Mouse (Mus musculus) brain, embryonic 14.5 days (tissue): ENCODE results near the gene Stag1.

ENCODE experiments used
- CTCF ChIP-seq: fragments of 200-500 bp; IDR thresholded peaks from 2 replicates; pipeline ENCODE4 v1.5.1; 2012; ENCODE audit warnings: inconsistent platforms, mild to moderate bottlenecking, moderate library complexity, borderline replicate concordance; ENCODE audit not compliant: insufficient read depth, insufficient read length; ENCODE audit errors: extremely low read depth
- POLR2A ChIP-seq: fragments of 200-500 bp; IDR thresholded peaks from 2 replicates; pipeline ENCODE4 v1.6.1; 2012; ENCODE audit warnings: mild to moderate bottlenecking, inconsistent platforms, borderline replicate concordance; ENCODE audit not compliant: poor library complexity, insufficient read depth, insufficient read length, severe bottlenecking; ENCODE audit errors: extremely low read depth

DNA sequence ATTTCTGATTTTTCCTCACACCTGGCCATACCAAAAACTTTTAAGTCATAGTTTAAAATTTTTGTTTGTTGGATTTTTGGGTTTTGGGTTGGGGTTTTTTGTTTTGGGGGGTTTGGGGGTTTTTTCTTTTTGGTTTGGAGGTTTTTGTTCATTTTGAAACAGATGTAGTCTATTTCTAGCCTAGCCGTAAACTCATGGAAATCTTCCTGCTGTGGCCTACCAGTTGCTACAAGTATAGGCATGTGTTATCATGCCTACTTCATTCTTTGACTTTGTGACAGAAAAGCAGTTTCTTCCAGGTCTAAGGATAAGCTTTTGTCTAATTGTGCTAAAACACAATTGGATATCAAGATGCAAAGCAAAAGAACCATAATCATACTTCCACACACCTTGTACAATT lies 298.5 kb downstream of the Stag1 start:
- TF ChIP-seq CTCF = no peak
- no peak for TF ChIP-seq POLR2A
